Mouse (Mus musculus) left cerebral cortex, adult 2 months (tissue): ENCODE results near the gene Nell1. TPM values are rescaled to one million over a fixed set of nuclear protein-coding genes. Genes with fewer than 3 reads are reported as not detected.

Experiments
- DNase-seq, 2 experiments: peaks; one replicate each; pipeline ENCODE4 v3.0.0; 2021 to 2022; ENCODE audit warnings: low spot score in 2 of 2, mixed read lengths in 1 of 2; ENCODE audit errors: extremely low spot score in 1 of 2
- H3K27ac ChIP-seq: fragments of 200-600 bp; 2 replicates; pipeline ENCODE4 v1.8.1; 2022
- H3K4me3 ChIP-seq: fragments of 200-600 bp; 2 replicates; pipeline ENCODE4 v1.8.1; 2022
- CTCF ChIP-seq: fragments of 200-600 bp; IDR thresholded peaks from 2 replicates; pipeline ENCODE4 v1.8.1; 2022; ENCODE audit warnings: antibody characterized with exemption, mild to moderate bottlenecking, moderate library complexity
- intact Hi-C: fragments of 180-260 bp; cut with DNase I; formaldehyde crosslinking; loops from one replicate; pipeline ENCODE4 v1.15.1; 2025
- total RNA-seq, 2 experiments: library from RNA; stranded (reverse); gene quantifications; 2 replicates each; pipeline ENCODE4 v1.2.3; 2021

The Nell1 gene
- total RNA-seq, 2 experiments from 2014 or later: 65.5 to 66.5 TPM

DNA sequence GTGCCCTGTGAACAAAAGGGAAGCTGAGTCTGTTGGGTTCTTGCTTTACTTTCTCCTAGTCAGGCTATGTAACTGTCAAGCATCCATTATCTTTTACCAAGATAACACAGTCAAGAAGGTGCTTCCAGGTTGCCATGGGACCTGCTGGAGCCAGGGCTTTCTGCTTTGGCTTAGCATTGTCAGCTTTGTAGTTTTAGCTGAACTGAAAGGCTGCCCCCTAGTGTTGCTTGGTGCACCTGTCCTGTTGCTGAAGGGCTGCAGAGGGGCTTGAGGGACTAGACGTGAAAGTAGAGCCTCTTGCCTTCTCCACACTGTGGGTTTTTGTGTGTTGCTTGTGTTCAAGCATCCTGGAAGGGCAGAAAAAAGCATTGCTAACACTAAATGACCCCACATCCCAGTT, 510.6 kb downstream of the Nell1 start:
- intact Hi-C loops: loop anchor here (2.0 to 10.0 kb wide), 3 partner anchors 231 to 533 kb away; no protein-coding TSS in a partner anchor
- DNase-seq: peak; percentile 17 to 47
- H3K4me3 ChIP-seq: no peak overlapping the region
- peak; percentile 67 for TF ChIP-seq CTCF
- no peak overlapping the region for H3K27ac ChIP-seq

DNA sequence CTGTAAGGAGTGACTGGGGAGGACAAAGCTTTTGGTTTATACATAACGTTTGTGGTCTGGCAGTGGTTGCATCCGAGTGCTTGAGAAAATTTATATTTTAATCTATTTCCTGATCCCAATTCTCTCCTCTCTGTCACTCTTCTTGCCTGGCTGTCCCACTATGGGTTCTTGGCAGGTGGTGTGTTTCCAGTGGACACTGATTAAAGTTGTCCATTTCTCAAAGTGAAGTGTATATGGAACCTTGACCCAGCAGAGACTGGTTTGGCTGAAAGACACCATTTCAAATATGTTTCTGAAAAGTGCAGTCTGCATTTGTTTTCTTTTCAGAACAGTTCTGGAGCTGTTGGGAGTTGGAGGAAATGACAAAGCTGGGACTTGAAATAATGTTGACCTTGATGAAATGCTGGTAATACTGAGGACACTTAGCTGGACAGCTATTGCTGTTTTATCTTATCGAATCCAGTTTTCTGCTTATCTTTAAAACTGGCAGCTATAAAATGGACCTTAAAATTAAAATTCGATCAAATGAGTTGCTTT, 512.3 kb downstream of the Nell1 start:
- intact Hi-C loops: loop anchor here (5.0 to 10.0 kb wide), 2 partner anchors 232 to 510 kb away; no protein-coding TSS in a partner anchor
- DNase-seq: no peak
- no peak for TF ChIP-seq CTCF

DNA sequence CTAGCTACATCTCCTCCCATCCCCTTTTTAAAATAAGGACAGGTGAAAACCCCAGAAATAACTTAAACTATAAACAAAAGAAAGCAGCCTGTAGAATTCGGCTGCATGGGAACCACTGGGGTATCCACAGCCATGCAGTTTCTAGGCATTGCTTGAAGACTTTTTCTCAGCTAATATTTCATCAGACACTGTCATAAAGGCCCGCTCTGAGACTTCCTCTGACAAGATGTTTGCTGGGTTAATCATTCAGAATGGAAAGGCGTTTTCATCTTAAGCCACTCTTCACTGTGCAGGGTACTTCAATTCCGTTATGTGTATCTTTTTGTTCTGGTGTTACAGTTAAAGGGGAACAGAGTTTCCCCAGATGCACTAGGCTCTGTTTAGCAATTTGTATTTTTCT, 526.9 kb downstream of the Nell1 start:
- intact Hi-C loops: loop anchor here (10.0 kb wide), 2 partner anchors 273 to 317 kb away; no protein-coding TSS in a partner anchor
- no peak for TF ChIP-seq CTCF
- Histone ChIP-seq H3K27ac (no peak overlapping the region), H3K4me3 (no peak overlapping the region)
- no peak for DNase-seq

More for the DNA sequence above, 512.3 kb downstream of the Nell1 start:
- Histone ChIP-seq H3K27ac (no peak overlapping the region), H3K4me3 (no peak overlapping the region)

DNA sequence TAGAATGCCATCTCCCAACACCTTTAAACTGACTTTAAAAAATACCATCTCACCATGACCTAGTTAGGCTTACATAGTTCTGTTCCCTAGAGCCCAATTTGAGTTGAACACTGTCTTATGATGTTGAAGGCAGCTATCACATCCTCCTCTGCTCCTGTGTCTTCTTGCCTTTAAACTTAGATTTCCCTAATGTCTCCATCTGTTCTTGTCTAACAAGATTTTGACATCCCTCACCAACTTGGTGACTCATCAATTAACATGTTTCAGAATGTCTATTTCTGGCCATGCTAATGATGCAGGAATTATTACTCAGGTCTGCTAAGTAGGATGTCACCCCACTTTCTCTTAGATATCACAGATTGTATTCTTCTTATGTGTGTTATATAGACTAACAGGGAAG, 532.4 kb downstream of the Nell1 start:
- H3K27ac ChIP-seq: peak overlapping the region; percentile 65
- intact Hi-C loops: loop anchor here (1.0 to 10.0 kb wide), 3 partner anchors 44 to 322 kb away; no protein-coding TSS in a partner anchor
- H3K4me3 ChIP-seq: no peak overlapping the region
- no peak for TF ChIP-seq CTCF
- DNase-seq: no peak

DNA sequence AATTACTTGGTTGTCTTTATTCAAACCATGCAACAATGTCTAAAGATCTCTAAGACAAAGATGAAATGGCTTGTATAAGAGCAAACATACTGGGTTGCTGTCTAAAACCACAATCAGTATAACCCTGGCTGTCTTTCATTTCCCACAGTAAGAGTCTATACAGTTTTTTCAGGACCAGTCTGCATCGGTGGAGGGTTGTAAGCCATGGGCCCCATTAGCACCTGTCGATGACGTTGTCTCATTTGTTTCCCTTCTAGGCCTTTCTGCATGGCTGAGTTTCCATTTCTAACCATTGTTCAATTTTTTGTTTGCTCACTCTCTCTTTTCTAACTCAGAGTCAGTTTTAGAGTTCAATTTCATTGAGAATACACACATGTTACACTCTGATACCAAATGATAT, 540.2 kb downstream of the Nell1 start:
- TF ChIP-seq CTCF: no peak
- intact Hi-C loops: no loop called here
- H3K4me3 ChIP-seq: no peak overlapping the region
- no peak for DNase-seq
- no peak overlapping the region for H3K27ac ChIP-seq

DNA sequence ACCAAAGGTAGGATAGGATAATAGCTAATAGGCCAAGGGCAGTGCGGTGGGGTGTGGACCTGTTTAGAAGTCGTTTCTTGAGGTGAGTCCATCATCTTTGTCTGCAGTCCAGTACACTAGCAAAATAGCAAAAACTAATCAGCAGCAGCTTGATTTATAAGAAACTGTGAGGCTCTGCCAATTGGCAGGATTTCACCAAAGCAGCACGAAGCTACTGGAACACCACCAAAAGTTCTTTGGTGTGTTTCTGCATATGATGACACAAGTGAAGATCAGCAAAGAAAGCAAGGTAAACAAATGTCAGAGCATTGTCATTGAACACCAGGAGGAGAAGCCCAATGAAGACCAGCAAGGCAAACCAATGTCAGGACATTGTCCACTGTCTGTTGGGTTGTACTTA, 542.0 kb downstream of the Nell1 start:
- DNase-seq: no peak
- no peak overlapping the region for H3K4me3 ChIP-seq
- intact Hi-C loops: no loop called here
- H3K27ac ChIP-seq: no peak overlapping the region
- TF ChIP-seq CTCF: no peak

DNA sequence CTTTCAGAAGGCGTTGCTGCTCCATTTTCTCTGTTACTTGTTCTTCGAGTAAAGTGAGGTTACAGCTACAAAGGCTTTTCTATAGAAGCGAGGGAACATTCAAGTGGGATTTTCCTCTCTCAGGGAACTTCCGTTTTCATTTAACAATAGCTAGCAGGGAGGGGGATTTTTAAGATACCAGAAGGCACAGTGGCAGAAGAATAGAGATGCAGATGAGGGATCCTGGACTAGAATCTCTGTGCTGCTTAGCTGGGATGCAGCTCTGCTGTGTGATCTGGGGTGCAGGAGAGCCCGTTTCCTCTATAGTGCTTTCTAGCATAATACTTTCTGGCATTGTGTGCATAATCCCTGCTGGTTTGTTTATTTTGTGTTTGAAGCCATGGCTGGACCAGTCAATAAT, 568.7 kb downstream of the Nell1 start:
- H3K27ac ChIP-seq: no peak overlapping the region
- no peak for TF ChIP-seq CTCF
- DNase-seq: no peak
- intact Hi-C loops: no loop called here
- H3K4me3 ChIP-seq: no peak overlapping the region

DNA sequence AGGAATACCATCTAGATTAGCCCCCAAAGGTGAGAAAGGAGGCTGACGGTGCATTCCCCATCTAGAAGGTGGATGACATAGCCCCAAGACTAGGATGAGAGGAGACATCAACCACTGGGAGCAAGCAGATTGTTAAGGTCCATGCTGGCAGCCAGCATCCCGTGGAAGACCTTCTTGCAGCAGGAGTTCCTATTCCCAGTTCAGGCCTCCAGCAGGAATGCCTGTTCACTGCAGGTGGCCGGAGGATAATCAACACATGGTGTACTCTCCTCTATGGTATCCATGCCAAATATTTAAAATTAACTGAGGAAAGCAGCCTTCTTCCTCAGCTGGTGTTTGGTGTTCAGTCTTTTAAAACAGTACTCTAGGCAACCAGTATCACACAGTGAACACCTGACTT, 574.9 kb downstream of the Nell1 start:
- DNase-seq: no peak
- Histone ChIP-seq H3K4me3 (no peak overlapping the region), H3K27ac (no peak overlapping the region)
- intact Hi-C loops: no loop called here
- no peak for TF ChIP-seq CTCF

DNA sequence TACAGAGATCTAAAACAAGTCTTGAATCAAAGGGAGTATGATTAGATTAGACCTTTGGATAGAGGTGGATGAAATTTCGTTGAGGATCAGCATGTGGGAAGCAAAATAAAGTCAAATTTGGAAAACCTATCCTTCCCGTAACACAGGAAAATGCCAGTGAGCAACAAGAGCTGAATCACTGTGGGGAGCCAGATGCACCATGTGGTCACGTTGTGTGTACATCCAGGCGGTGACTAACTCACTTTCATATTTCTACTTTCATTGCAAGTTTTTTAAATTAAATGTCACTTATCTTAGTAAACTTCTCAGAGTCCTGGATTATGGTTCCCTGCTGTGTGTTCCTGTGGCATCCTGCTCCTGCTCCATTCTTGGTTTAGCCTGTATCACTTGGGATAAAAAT, 576.8 kb downstream of the Nell1 start:
- intact Hi-C loops: loop anchor here (1.0 to 5.0 kb wide), 2 partner anchors 44 to 221 kb away; no protein-coding TSS in a partner anchor
- TF ChIP-seq CTCF: no peak
- no peak for DNase-seq
- H3K4me3 ChIP-seq: no peak overlapping the region
- peak overlapping the region; percentile 58 for H3K27ac ChIP-seq

DNA sequence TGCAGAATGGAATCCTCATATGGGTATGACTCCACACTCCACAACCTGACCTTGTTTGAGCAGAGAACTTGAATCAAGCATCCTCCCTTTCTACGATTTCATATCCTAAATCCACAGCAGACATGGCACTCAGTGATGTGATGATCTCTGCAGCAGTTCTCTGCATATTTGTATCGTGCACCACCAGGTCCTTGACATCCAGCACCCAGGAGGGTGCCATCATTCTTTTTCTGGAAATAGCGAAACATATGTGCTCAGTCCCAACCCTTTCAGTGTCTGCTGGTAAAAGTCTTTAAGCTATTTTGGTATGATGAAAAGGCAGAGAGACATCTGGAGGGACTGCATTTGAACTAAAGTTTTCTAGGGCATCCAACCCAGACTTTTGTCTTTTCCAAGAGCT, 588.0 kb downstream of the Nell1 start:
- Histone ChIP-seq H3K4me3 (no peak overlapping the region), H3K27ac (peak overlapping the region; percentile 47; the same call in 1 of the 2 replicates)
- no peak for TF ChIP-seq CTCF
- DNase-seq: no peak
- intact Hi-C loops: no loop called here

DNA sequence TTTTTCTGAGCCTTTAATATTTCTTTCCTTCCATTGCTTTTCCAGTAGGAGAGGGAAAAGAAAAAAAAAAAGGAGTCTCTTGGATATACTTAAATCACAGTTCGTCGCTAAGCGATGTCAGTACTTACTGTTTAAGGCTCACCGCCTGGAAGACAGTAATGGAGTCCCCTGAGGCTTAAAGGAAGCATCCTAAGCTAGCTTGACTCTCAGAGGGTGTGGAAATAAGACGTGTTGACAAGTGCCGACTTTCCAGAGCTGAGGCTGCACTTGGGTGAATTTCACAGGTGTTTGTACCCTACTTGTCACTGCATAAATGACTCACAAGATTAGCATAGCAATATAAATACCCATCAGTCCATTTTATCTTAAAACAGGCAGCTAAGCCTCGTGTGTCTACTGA, 599.2 kb downstream of the Nell1 start:
- intact Hi-C loops: no loop called here
- H3K27ac ChIP-seq: no peak overlapping the region
- no peak overlapping the region for H3K4me3 ChIP-seq
- no peak for DNase-seq
- no peak for TF ChIP-seq CTCF

DNA sequence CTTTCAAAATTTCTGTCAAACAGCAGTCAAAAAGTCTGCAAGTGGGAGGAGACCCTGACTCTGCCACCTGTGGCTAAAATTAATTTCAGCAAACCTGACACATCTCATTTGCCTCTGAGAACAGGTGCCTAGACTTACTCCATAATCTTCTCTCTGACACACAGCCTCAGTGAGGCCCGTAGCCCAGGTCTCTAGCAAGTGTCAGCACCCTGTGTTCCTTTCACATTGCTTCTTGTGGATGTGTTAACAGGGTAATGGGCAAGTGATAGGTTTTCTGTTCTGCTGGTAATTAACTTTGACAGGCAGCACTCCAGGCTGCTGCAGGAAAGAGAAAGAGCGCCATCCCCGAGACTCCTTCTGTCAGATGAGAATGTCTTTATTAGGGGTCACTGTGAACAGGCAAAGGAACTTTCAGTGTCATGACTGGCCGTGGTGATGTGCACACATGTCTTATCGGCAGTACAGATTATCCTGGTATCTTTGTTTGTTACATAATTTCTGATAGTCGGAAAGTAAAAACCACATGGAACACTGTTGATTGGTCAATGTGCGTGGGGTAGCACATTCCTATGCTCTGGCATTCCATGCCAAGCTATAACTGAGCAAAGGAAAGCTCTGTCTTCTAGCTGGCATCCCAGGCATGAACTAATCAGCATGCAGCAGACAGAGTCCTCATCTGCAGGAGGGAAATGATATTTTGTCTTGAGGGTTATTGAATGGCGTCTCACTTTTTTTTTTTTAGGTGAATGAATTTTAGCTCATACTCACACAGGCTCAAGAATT, 614.2 kb downstream of the Nell1 start:
- intact Hi-C loops: no loop called here
- TF ChIP-seq CTCF: no peak
- no peak overlapping the region for H3K4me3 ChIP-seq
- H3K27ac ChIP-seq: no peak overlapping the region
- DNase-seq: no peak

DNA sequence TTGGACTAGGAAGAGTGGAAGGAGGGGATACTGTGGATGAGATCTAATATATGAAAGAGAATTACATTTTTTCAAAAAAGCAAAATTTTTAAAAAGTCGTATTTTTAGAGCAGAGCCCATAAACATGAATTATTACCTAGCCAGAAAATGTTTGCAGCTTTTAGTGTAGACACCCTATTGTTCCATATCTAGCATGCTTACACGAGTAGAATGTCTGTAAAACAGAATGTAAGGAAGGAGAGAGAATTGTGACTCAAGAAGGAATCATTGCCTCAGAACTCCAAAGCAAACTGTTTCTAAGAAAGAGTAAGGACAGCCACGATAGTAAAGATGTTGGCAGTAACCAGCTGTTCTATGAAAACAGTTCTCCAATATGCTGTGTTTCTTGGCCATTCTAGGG, 624.2 kb downstream of the Nell1 start, which contains the start of gene 4933405O20Rik:
4933405O20Rik (plus strand) TSS at position 301 of the 400 bp plus-strand sequence.
- intact Hi-C loops: no loop called here
- no peak for DNase-seq
- Histone ChIP-seq H3K27ac (no peak within 1 kb of the TSS), H3K4me3 (no peak within 1 kb of the TSS)
- no peak for TF ChIP-seq CTCF
